Mouse (Mus musculus): ENCODE results near the gene Klf1.

GRCm38 (mm10) chr8:84856864-84857441 lies 44.8 kb upstream of the Klf1 start, which contains the start of gene Farsa:
- TF ChIP-seq POLR2A (IDR thresholded peaks at IDR 0.05; ENCODE audit: low read depth, low read length) (peak; percentile 83), CTCF (conservative IDR thresholded peaks at IDR 0.05; ENCODE audit: insufficient read depth, insufficient read length, low read depth, low read length) (no peak)

Measured in kidney, adult 2 months (tissue).